Mouse (Mus musculus): Measurements from ENCODE around the gene Gm7233.
"Not testable (repeated sequence)": the region's sequence is repeated elsewhere in the genome, so short reads cannot be mapped to it uniquely, and the experiment has no call there.

Gene Gm7233

GRCm38 (mm10) chr14:43179567-43179966 lies at the start of gene Gm7233:
TSS of gene Gm7233 (plus strand) at chr14:43179867.
- not testable (repeated sequence) for ATAC-seq (ENCODE audit: insufficient number of reproducible peaks, low FRiP score, low TSS enrichment)

- ATAC-seq (ENCODE audit: insufficient number of reproducible peaks, low FRiP score, low TSS enrichment), result not testable (repeated sequence)
Measured at GRCm38 (mm10) chr14:43167189-43167588, 12.5 kb upstream of the Gm7233 start.

GRCm38 (mm10) chr14:43167942-43168341 lies 11.7 kb upstream of the Gm7233 start:
- not testable (repeated sequence) for ATAC-seq (ENCODE audit: insufficient number of reproducible peaks, low FRiP score, low TSS enrichment)

GRCm38 (mm10) chr14:43168573-43169170 lies 11.0 kb upstream of the Gm7233 start:
- ATAC-seq (ENCODE audit: insufficient number of reproducible peaks, low FRiP score, low TSS enrichment), result not testable (repeated sequence)

- not testable (repeated sequence) for ATAC-seq (ENCODE audit: insufficient number of reproducible peaks, low FRiP score, low TSS enrichment)
Measured at GRCm38 (mm10) chr14:43235204-43235603, 55.5 kb downstream of the Gm7233 start, which contains the start of gene Gm8122. TSS of gene Gm8122 (minus strand) at chr14:43235304.
